Mouse (Mus musculus) heart, embryonic 16.5 days (tissue): ENCODE results near the gene Hspa1b. TPM values are rescaled to one million over a fixed set of nuclear protein-coding genes. Genes with fewer than 3 reads are reported as not detected.

Source experiments
- ATAC-seq: fragments of 200-750 bp; cut with Nextera tagmentation; replicated peaks from 2 replicates; pipeline ENCODE4 v1.8.0; 2017; ENCODE audit warnings: moderate number of reproducible peaks; ENCODE audit not compliant: insufficient read depth, low FRiP score; ENCODE audit errors: extremely low read depth
- H3K27ac ChIP-seq: fragments of 300-500 bp; sonication (generic); 2 replicates; pipeline ENCODE4 v1.5.1; 2014; ENCODE audit warnings: mild to moderate bottlenecking, low read length, control low read depth, moderate library complexity
- H3K27me3 ChIP-seq: fragments of 300-500 bp; sonication (generic); 2 replicates; pipeline ENCODE4 v1.6.1; 2014; ENCODE audit warnings: low read length, mixed read lengths; ENCODE audit not compliant: control insufficient read depth, insufficient read depth
- H3K36me3 ChIP-seq: fragments of 300-500 bp; sonication (generic); 2 replicates; pipeline ENCODE4 v1.6.1; 2014; ENCODE audit not compliant: control insufficient read depth, insufficient read depth
- H3K4me1 ChIP-seq: fragments of 300-500 bp; sonication (generic); 2 replicates; pipeline ENCODE4 v1.6.1; 2014; ENCODE audit warnings: low read length, mixed read lengths; ENCODE audit not compliant: control insufficient read depth, insufficient read depth
- H3K4me2 ChIP-seq: fragments of 300-500 bp; sonication (generic); 2 replicates; pipeline ENCODE4 v1.6.1; 2014; ENCODE audit warnings: low read depth, mild to moderate bottlenecking, control low read depth, low read length
- H3K4me3 ChIP-seq: fragments of 300-500 bp; sonication (generic); 2 replicates; pipeline ENCODE4 v1.5.1; 2014; ENCODE audit warnings: mild to moderate bottlenecking, control low read depth, low read length
- H3K9ac ChIP-seq: fragments of 300-500 bp; sonication (generic); 2 replicates; pipeline ENCODE4 v1.6.1; 2014; ENCODE audit warnings: low read length, control low read depth
- H3K9me3 ChIP-seq: fragments of 300-500 bp; sonication (generic); replicated peaks from 2 replicates; pipeline ENCODE4 v1.6.1; 2016; ENCODE audit warnings: low read length; ENCODE audit not compliant: control insufficient read depth
- WGBS: fragments of 180-500 bp; shearing (Covaris S2); extraction: QIAGEN DNeasy Blood & Tissue Kit; methylation state at CpG from one replicate; pipeline ENCODE4 v1.1.7; 2014; 5-methylcytosine and 5-hydroxymethylcytosine counted together
- polyA plus RNA-seq: library from polyadenylated mRNA; unstranded; fragments of >200 nt; fragmentation: Nextera tagmentation; extraction: Ambion mirVana; gene quantifications from 2 replicates; pipeline ENCODE4 v1.2.1, GENCODE M21; 2015

Gene Hspa1b
- polyA plus RNA-seq, 1 experiment from 2014 or later = 0.18 TPM

- Histone ChIP-seq H3K27ac (no peak overlapping the region), H3K4me2 (no peak overlapping the region), H3K36me3 (no peaks in the 10 kb centered on the region), H3K9me3 (no peaks in the 10 kb centered on the region), H3K27me3 (no peaks in the 10 kb centered on the region), H3K4me3 (no peak overlapping the region), H3K9ac (no peak overlapping the region), H3K4me1 (0 out of 2 replicates have a peak, but pooled peaks cover 7% of the 10 kb centered on the region)
- 79% methylated on average over 18 of the region's 18 CpGs for WGBS
- ATAC-seq = no peak
Measured at GRCm38 (mm10) chr17:34927306-34928019, 31.6 kb downstream of the Hspa1b start.

DNA sequence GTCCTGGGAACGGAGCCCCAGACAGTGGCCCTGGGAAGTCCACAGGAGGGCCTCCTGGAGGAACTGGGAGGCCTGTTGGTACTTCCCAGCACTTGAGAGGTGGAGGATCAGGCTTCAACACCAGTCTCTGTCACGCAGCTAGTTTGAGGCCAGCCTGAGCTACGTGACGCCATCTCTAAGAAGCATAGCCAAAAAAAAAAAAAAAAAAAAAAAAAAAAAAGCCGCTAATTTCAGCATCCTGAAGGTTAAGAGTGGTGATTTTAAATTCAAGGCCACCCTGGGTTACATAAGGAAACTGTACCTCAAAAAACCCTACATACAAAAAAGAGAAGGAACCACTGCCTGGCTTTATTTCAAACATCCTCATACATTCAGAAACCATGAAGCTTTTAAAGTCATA, 34.8 kb downstream of the Hspa1b start:
- no peak for ATAC-seq
- no peaks in the 10 kb centered on the region for H3K4me1 ChIP-seq
- no peak overlapping the region for H3K9ac ChIP-seq
- H3K36me3 ChIP-seq = no peaks in the 10 kb centered on the region
- no peaks in the 10 kb centered on the region for H3K27me3 ChIP-seq
- no peaks in the 10 kb centered on the region for H3K9me3 ChIP-seq
- H3K4me2 ChIP-seq = no peak overlapping the region
- 61% methylated on average over 5 of the region's 5 CpGs for WGBS
- H3K27ac ChIP-seq = no peak overlapping the region
- no peak overlapping the region for H3K4me3 ChIP-seq

- no peak overlapping the region for H3K9ac ChIP-seq
- 43% methylated on average over 6 of the region's 6 CpGs for WGBS
- no peak for ATAC-seq
- H3K27ac ChIP-seq = no peak overlapping the region
- no peak overlapping the region for H3K4me2 ChIP-seq
- H3K9me3 ChIP-seq = no peaks in the 10 kb centered on the region
- no peaks in the 10 kb centered on the region for H3K36me3 ChIP-seq
- H3K4me3 ChIP-seq = no peak overlapping the region
- H3K27me3 ChIP-seq = no peaks in the 10 kb centered on the region
- H3K4me1 ChIP-seq = no peaks in the 10 kb centered on the region
Measured at GRCm38 (mm10) chr17:34922939-34923338, 36.1 kb downstream of the Hspa1b start.

GRCm38 (mm10) chr17:34917188-34917587, 41.9 kb downstream of the Hspa1b start:
- Histone ChIP-seq H3K9ac (no peak overlapping the region), H3K4me3 (no peak overlapping the region), H3K4me1 (peaks cover 3% of the 10 kb centered on the region; the same call in 1 of the 2 replicates), H3K36me3 (peaks cover 12% of the 10 kb centered on the region), H3K4me2 (no peak overlapping the region), H3K9me3 (no peaks in the 10 kb centered on the region), H3K27ac (no peak overlapping the region), H3K27me3 (no peaks in the 10 kb centered on the region)
- whole genome bisulfite sequencing = 67% methylated on average over 9 of the region's 9 CpGs
- no peak for ATAC-seq

- no peak overlapping the region for H3K27ac ChIP-seq
- peaks cover 3% of the 10 kb centered on the region; the same call in 1 of the 2 replicates for H3K4me1 ChIP-seq
- H3K4me3 ChIP-seq = no peak overlapping the region
- H3K4me2 ChIP-seq = no peak overlapping the region
- H3K9ac ChIP-seq = no peak overlapping the region
- no peak for ATAC-seq
- 81% methylated on average over 5 of the region's 5 CpGs for WGBS
- H3K36me3 ChIP-seq = peaks cover 20% of the 10 kb centered on the region
- H3K27me3 ChIP-seq = no peaks in the 10 kb centered on the region
- H3K9me3 ChIP-seq = no peaks in the 10 kb centered on the region
Measured at GRCm38 (mm10) chr17:34916316-34916715, 42.7 kb downstream of the Hspa1b start.

GRCm38 (mm10) chr17:34915410-34915831, 43.6 kb downstream of the Hspa1b start:
- Histone ChIP-seq H3K36me3 (peaks cover 28% of the 10 kb centered on the region), H3K9ac (no peak overlapping the region), H3K4me2 (no peak overlapping the region; the same call in 1 of the 2 replicates), H3K27me3 (no peaks in the 10 kb centered on the region), H3K4me1 (peaks cover 3% of the 10 kb centered on the region; the same call in 1 of the 2 replicates), H3K27ac (no peak overlapping the region), H3K4me3 (no peak overlapping the region), H3K9me3 (no peaks in the 10 kb centered on the region)
- ATAC-seq = no peak
- WGBS = 18% methylated on average over 11 of the region's 11 CpGs

GRCm38 (mm10) chr17:34913930-34914665, 44.9 kb downstream of the Hspa1b start, which contains the start of gene Slc44a4:
Slc44a4 (plus strand) TSS chr17:34914466.
- no peak within 1 kb of the TSS for H3K4me3 ChIP-seq
- peaks cover 40% of the 10 kb centered on the region for H3K36me3 ChIP-seq
- no peak within 1 kb of the TSS; the same call in 1 of the 2 replicates for H3K4me2 ChIP-seq
- H3K4me1 ChIP-seq = peaks cover 3% of the 10 kb centered on the region; the same call in 1 of the 2 replicates
- no peaks in the 10 kb centered on the region for H3K27me3 ChIP-seq
- H3K9me3 ChIP-seq = no peaks in the 10 kb centered on the region
- no peak for ATAC-seq
- no peak within 1 kb of the TSS for H3K27ac ChIP-seq
- no peak within 1 kb of the TSS for H3K9ac ChIP-seq
- 44% methylated on average over 18 of the region's 18 CpGs for WGBS

- Histone ChIP-seq H3K4me2 (no peak overlapping the region), H3K9me3 (no peaks in the 10 kb centered on the region), H3K27me3 (no peaks in the 10 kb centered on the region), H3K4me1 (peaks cover 3% of the 10 kb centered on the region; the same call in 1 of the 2 replicates), H3K36me3 (peaks cover 59% of the 10 kb centered on the region), H3K9ac (no peak overlapping the region), H3K27ac (no peak overlapping the region), H3K4me3 (no peak overlapping the region)
- WGBS = 49% methylated on average over 5 of the region's 5 CpGs
- peak; percentile 43 for ATAC-seq
Measured at GRCm38 (mm10) chr17:34911945-34912351, 47.1 kb downstream of the Hspa1b start.

GRCm38 (mm10) chr17:34910982-34911381, 48.1 kb downstream of the Hspa1b start:
- no peak for ATAC-seq
- peaks cover 69% of the 10 kb centered on the region for H3K36me3 ChIP-seq
- no peak overlapping the region for H3K4me3 ChIP-seq
- H3K4me1 ChIP-seq = peaks cover 3% of the 10 kb centered on the region; the same call in 1 of the 2 replicates
- WGBS = 85% methylated on average over 10 of the region's 10 CpGs
- H3K27ac ChIP-seq = no peak overlapping the region
- H3K9ac ChIP-seq = no peak overlapping the region
- no peaks in the 10 kb centered on the region for H3K9me3 ChIP-seq
- no peaks in the 10 kb centered on the region for H3K27me3 ChIP-seq
- H3K4me2 ChIP-seq = no peak overlapping the region
